Mouse (Mus musculus) retina, postnatal 1 day (tissue): ENCODE results near the gene Mybl2.

Experiments used
- DNase-seq: peaks from one replicate; pipeline ENCODE4 v3.0.0-alpha.2; 2012

Mybl2 gene

DNA sequence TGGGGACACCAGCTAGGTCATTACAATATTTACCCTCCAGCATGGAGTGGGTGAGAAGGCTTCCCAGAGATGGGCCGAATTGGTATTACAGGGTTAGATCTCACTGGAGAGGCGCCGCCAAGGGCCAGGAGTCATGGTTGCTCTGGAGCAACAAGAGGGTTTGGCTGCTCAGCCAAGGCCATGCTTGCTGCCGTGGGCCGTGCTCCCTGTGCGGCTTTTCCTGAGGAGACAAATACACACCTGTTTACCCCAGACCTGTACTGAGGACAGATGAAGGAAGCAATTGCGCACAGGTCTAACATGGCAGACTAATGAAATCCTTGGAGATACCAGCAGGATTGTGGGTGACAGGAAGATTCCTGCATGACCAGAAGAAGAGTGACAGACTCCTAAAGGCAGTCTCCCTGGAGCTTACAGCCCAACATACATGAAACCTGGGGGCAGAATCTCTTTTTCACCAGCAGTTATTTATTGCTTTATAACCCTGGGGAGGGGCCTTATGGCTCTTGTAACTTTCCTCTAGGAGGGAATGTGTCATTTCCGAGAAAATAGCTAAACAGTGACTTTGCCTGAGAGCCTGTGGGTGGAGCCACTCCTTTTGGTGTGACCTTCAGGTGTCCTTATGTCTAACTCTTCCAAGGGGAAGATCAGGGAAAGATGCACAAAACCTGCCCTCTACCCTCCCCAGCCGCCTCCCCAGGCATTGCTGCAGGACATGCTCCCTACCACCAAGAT is 18.7 kb downstream of the Mybl2 start:
- DNase-seq = no peak

DNA sequence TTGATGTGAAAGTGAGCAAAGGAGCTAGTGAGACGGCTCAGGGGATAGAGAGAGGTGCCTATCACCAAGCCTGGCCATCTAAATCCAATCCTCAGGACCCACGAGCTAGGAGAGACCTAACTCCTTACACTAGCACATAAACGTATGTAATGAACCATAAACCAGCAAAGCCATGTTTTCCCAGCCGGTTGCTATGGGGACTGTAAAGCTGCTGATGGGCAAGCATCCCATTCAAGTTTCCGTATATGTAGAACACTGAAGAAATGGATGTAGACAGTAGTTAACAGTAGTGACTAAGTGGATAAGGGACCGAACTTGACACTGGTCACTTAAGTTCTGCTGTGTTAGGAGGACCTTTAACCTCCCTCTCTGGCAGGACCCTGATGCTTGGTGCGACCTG is 19.5 kb downstream of the Mybl2 start:
- DNase-seq = no peak

DNA sequence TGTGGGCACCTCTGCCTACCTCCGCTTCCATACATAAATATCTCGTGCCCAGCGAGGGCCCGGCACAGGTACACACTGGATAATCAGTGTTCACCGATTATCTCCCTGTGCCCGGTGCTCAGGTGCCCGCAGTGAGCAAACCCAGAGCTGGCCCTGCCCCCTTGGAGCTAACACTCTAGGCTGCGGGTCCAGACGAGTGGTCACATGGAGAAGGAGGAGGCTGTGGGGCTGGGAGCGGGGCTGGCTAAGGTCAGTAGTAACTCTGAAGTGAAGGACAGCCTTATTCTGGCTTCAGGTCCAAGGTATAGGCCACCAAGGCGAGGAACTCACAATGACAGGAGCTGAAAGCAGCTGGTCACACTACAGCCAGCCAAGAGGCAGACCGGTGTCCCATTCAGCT is 20.3 kb downstream of the Mybl2 start:
- no peak for DNase-seq

DNA sequence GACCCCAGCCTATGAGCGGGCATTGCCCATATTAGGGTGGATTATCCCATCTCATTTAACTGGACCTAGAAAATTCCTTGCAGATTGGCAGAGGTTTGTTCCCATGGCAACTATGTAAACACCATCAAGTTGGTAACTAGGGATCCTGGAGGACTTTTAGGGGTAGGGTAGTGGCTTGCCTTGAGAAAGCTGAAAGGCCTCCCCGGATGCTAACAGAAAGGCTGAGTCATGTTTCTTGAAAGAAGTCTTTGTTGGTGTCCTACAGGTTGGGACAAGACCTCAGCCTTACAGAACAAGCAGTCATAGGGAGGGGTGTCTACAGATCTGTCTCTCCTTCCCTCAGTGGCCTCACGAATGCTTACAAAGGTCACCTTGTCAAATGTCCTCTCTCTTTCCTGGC is 20.7 kb downstream of the Mybl2 start:
- no peak for DNase-seq

DNA sequence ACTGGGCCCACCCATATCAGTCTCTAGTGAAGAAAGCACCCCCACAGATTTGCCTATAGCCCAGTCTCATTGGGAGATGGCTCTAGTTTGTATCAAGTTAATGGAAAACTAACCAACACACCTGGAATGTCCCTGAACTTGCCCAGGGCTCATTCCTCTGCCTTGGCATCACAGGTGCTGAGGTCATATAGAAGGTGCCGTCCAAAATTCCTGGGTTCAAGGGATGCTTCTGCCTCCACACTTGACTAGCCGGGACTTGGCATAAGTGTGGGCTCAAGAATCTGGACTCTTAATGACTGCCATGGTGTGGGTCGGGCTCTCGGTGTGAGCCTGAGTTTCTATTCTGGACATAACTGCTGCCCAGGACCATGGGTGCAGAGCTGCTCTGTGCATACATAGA is 24.6 kb downstream of the Mybl2 start:
- DNase-seq = no peak

DNA sequence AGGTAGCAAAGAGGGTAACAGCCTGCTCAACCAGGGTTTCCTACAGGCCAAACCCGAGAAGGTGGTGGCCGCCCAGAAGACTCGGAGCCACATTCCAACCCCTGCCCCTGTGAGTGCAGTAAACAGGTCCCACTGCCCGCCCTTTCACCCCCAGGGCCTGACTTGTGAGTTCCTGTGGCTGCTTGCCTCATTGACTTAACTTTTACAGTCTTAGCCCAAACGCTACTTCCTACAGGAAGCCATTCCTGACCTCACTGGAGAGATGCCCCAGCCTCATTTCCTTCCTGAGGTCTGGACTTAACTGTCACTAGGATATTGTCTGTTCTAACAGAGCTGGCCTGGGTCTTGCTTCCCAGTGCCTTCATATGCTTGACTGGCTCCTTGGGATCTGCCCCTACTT is 28.1 kb downstream of the Mybl2 start:
- no peak for DNase-seq

DNA sequence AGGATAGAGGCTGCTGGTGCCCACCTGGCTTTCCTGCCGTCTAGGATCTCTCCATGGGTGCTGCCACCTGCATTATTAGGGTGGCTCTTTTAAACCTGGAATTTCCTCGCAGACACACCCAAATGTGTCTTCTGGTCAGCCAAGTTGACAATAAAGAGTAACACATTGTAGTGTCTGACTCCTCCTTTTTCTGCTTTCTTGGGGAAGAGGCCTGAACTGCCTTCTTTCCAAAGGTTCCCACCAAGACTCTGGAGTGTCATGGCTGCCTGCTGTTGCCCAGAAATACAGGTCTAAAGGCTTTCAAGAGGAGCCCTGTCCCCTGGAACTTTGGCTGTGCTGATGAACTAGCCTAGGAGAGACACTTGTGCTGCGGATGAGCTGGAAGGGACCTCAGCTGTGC is 30.0 kb downstream of the Mybl2 start:
- DNase-seq = no peak

DNA sequence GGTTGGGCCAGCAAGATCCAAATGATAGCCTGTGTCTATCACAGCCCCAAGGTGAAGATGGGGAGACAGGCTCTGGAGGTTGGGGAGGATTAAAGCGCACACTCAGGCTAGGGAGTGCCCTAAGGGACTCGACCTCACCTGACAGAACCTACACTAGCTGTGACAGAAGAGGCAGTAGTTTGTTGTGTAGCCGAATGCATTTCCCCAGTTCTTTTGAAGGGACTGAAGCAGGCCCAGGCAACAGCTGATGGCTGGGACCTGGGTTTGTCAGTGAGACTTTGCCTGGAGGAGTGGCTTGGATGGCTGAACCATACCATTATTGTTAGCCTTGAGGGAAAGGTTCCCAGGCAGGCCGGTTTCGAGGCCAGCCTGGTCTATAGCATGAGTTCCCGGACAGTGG is 30.6 kb downstream of the Mybl2 start:
- DNase-seq = no peak

DNA sequence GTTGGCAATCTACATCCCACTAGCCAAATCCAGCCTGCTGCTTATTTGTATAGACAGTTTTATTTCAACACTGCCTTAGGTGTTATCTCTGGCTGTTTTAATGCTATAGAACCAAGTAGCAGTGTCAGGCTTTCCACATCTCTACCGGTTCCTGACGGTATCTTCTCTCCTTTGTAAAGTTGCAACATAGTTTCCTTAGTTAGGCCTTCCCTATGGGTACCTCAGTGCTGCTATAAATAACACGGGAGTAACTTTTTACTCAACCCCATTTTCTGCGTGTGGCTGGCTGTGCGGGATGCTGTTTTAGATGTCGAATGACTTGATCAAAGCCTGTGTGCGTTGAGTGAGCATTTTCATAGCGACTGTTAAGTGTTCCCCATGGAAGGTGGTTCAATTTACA is 32.1 kb downstream of the Mybl2 start:
- DNase-seq = no peak

DNA sequence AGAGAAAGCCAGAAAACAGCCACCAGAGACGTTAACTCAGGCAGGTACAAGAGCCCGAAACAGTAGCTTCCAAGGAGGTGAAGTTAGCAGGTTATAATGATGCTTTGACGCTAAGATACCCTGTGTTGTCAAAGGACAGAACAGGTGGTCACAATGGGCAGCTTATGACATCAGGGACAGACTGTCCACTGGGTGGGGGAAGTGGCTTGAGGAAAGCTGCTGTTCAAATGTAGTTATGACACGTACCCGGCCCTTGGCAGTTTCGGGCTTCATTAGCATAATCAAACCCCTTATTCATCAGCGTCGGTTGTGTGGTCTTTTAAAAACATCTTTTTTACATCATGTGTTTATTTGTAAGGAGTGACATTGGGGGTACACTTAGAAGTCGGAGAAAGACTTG is 33.2 kb downstream of the Mybl2 start, which contains the start of gene Gtsf1l:
Gene Gtsf1l, minus strand, starts transcription at position 128 of the 400 bp plus-strand sequence.
- no peak for DNase-seq

DNA sequence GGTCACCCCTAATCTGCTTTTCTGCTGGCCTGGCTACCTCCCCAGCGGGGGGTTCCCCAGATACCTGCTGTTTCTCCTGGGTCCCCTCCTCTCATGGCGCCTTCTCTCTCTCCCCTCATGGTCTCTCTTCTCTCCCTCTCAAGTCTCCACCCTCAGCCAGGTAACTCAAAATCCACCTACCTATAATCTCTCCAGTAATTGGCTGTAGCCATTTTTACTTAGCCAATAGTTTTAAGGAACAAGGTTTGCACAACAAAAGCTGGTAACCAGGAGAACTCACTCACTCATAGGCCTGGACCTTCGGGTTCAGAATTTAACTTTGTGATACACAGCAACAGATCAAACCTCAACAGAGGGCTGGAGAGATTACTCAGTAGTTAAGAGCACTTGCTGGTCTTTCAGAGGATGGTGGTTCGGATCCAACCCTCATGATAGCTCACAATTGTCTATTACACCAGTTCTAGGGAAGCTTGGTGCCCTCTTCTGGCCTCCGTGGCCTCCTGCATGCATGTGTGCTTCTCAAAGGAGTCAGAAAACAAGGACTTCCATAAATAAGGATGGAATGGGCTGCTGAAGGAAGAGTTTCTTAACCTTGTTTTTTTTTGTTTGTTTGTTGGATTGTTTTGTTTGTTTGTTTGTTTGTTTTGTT is 35.1 kb downstream of the Mybl2 start:
- no peak for DNase-seq

DNA sequence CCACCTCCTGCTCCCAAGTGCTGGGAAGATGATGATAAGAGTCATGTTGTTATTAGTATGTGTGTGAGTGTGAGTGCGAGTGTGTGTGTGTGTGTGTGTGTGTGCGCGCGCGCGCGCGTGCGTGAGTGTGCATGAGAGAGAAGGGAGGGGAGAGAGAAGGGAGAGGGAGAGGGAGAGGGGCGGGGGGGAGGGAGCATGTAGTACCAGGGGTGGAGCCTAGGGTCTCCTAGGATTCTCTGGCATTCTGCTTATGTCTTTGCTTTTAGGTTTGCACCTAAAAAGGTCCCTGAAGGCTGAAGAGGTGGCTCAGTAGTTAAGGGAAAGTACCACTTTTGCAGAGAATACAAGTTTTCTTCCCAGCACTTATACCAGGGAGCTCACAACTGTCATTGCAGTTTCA is 40.4 kb downstream of the Mybl2 start:
- no peak for DNase-seq

DNA sequence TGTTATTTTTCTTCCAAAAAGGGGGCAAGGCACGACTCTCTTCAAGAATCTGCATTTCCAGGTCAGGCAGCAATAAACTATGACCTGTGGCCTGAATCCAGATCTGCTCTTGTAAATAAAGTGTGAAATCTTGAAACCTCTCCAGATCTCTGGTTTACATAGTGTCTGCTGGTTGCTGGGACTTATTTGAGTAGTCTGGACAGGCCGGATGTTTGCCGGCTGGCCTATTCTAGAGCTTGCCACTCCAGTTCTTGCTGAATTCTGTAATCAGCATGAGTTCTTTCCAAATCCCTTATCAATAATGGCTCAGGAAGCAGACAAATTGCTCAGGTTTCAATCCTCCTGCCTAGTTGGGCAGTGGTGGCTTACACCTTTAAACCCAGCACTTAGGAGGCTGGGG is 41.3 kb downstream of the Mybl2 start:
- DNase-seq = no peak

DNA sequence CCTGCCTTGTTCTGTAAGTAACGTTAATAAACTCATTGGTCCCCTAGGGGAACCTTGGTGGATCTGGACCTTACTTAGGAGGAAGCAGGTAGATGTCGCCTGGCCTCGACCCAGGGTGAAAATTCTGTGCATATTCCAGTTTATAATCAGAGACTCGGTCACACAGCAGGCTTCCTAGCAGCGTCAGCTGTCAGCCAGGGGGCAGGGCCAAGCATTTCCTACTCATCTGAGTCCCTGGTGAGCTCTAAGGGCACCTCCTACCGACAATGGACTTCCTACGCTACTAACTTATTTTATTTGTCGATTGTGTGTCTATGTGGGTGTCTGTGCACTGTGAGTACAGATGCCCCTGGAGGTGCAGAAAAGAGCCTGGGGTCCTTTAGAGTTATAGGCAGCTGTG is 45.4 kb downstream of the Mybl2 start:
- DNase-seq = peak; percentile 52

DNA sequence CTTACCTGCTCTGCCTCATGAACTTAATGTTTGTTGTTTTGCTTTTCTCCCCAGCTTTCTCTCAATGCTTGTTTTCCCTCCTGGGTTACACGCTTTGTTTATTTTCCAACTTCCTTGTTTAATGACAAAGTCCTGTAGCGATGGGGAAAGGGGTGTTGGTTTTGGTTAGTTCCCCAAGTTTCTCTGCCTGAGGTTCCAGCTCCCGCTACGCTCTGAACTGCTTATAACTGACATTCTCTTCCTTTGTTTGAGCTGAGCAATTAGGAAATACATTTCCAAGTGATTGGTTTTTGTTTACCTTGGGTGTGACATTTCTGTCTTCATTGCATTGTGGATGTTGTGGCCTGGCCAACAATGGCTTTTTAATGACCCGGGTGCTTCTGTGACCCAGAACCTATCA is 46.1 kb downstream of the Mybl2 start:
- DNase-seq = peak; percentile 70

DNA sequence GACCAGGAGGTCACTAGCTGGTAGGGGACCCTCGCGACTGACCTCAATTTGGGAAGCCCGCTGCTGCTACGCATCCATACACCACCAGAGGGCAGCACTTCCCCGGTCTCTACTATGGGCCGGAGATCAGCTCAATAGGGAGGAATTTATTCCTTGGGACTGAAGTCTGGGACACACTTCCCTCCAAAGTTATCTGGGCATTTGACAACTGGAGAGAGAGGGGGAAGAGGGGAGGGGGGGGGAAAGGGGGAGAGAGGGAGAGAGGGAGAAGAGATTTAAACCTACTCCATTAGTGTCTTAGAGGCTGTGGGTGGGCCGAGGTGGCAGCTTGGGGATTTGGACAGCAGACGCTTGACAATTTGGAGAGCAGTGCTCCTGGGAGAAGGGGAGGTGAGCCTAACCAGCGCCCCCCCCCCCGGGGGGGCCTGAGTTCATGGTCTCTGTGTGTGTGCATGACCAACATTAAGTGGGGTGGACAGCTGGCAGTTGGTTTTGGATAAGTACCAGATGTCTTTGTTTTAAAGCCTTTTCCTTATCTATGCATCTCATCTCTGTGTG is 47.2 kb downstream of the Mybl2 start:
- DNase-seq = peak; percentile 93

DNA sequence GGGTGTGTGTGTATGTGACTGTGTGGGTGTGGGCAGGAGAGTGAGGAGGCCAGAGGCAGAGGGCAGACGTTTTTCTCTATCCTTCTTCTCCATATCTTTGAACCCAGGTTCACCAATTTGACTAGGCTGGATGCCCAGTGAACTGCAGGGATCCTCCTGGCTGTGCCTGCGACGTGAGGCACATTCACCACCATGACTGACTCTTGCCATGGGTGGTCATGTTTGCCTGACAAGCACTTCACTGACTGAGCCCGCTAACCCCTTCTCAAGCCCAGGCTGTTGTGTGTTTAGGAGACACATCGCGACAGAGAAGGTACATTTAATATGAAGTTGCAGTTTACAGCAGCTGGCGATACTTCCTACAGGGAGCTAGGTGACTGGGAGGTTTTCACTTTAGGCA is 47.7 kb downstream of the Mybl2 start:
- no peak for DNase-seq

DNA sequence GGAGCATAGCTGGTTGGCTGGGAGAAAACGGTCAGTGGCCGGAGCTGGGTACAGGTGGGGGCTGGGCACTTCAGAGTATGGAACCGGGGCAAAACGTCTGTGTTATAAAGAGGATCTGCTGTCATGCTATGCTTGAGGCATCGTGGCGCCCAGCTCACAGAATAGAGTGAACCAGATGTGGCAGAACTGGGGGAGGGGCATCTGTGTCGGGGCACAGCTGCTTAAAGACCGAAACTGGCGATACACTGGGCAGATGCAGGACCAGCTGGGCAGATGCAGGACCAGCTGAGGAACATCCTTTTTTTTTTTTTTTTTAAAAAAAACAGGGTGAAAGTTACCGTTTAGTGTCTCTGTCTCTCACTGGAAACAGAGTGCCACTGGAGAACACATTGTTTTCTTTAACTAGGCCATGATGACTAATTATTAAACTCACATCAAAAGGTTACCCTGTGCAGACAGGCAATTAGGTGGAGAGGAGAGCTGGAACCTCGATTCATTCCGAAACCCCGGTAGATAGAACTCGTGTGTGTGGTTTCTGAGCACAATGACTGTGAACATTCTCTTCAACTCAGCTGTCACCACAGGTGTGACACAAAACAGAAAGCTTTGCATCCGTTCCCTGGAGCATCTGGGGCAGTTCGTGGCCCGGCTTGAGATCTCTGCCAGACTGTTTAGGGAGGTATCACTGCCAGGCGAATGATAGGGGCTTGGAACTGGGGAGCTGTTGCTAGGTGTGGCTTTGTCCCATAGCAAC is 48.6 kb downstream of the Mybl2 start:
- peak; percentile 74 for DNase-seq

DNA sequence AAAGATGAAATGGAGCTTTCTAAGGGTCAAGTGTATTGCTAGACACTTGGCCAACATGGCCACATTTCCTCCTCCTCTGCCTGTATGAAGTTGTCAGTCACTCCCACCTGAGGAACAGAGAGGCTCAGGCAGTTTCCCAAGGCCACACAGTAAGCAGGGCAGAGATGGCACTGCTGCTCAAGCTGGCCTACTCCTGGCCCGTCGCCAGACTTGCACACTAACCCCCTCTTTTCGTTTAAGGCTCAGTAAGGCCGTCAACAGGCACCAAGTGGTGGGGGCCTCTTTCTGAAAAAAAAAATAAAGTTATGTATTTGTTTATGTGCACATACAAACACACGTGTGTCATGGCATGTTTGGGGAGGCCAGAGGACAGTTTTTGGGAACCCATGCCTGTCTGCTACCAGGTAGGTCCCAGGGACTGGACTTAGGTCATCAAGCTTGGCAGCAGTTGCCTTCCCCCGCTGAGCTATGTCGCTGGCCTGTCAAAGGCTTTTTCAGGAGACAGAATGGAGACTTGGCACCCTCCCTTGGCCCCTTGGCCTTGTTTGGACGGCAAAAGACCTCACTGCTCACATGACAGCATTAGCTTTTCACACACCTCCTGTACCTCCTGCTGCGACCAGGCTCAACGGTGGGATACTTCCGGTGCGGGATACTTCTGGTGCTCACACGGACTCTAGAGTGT is 49.7 kb downstream of the Mybl2 start:
- DNase-seq = peak; percentile 51

DNA sequence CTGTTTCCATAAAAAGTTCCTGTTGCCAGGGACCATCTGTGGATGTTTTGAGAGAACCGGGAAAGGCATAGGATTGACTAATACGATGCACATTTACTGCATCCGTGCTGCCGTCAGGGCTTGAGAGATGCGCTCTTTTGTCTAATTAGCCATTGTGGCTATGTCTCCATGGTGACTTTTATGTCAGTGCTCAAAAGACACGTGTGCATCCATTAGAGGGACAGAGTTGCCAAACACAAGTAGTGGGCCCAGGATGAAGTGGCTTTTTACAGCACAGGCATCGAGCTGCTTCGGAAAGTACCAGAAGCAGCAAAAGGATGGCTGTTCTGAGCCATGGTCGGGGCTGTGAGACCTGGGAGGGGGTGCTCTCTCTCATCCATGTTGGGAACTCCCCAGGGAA is 53.9 kb downstream of the Mybl2 start:
- peak; percentile 64 for DNase-seq

DNA sequence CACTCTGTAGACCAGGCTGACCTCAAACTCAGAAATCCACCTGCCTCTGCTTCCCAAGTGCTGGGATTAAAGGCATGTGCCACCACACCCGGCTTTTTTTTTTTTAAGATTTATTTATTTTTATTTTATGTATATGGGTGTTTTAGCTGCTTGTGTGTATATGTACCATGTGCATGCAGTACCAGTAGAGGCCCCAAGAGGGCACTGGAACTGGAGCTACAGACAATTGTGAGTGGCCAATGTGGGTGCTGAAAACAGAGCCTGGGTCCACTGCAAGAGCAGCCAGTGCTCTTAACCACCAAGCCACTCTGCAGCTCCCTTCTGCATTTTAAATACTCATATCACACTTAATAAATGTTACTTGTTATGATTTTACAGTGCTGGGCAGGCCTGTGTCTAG is 56.2 kb downstream of the Mybl2 start:
- no peak for DNase-seq

DNA sequence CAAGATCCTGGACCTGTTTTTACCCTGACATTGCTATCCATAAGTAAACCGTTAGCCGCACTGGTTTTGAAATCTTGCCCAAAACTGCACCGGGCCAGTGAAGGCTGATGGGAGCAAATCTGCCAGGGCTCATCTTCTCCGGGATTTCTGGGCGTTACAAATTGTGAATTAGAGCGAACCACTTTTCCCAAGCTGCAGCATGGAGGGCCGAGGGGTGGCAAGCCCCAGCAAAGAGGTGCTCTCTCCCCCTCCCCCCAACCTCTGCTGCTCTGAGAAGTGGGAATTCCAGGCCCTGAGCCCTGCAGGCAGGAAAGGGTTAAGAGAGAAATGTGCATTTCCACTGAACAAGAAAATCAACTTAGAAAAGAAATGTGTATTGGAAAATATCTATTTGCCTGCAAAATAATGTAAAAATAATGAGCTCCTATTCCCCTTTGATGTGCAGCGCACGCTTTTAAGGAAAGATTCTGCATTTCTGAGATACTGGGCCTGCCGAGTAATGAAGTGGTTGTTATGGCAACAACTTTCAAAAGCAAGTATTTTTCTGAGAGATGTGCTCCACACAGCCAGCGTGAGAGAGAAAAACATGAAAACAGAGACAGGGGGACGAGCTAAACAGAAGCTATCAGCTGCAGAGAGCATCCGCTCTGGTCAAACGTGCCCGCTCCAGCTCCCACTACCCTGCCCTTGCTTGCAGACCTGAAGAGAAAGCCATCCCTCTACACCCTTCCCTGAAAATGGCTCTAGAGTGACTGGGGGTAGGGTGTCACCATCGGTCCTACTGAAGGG is 57.1 kb downstream of the Mybl2 start:
- DNase-seq = peak; percentile 82
